Mouse (Mus musculus) E14TG2a.4 (cell line): ENCODE measurements at regions not wholly inside any gene's neighbourhood (a gene's known extent, or its start where the extent isn't known, plus 50 kb on each side); places are given as distances from the start of the nearest gene placed in this dataset.

Source experiments
- CTCF ChIP-seq: conservative IDR thresholded peaks from 2 replicates; pipeline ENCODE4 v1.5.1; 2014; ENCODE audit warnings: low read length
- NANOG ChIP-seq: IDR thresholded peaks from 2 replicates; pipeline ENCODE4 v1.6.1; 2014; ENCODE audit warnings: borderline replicate concordance, low read length, mixed read lengths

- TF ChIP-seq CTCF = no peak
- no peak for TF ChIP-seq NANOG
These were observed 124.8 kb upstream of the Klf6 start for GRCm38 (mm10) chr13:5736472-5736871.
